Mouse (Mus musculus) G1E (cell line): ENCODE data around the gene Eef1akmt2.

Experiments used
- CTCF ChIP-seq: IDR thresholded peaks from 2 replicates; pipeline ENCODE4 v1.5.1; 2012; ENCODE audit warnings: low read depth, low read length, inconsistent platforms, mixed read lengths
- GATA1 ChIP-seq: IDR thresholded peaks from 2 replicates; pipeline ENCODE4 v1.6.1; 2012; ENCODE audit warnings: borderline replicate concordance, low read length, inconsistent platforms, mixed read lengths
- GATA2 ChIP-seq: IDR thresholded peaks from 2 replicates; pipeline ENCODE4 v1.6.1; 2012; ENCODE audit warnings: low read depth, low read length, inconsistent platforms, borderline replicate concordance
- POLR2AphosphoS5 ChIP-seq: IDR thresholded peaks from 2 replicates; pipeline ENCODE4 v1.6.1; 2012; ENCODE audit warnings: low read depth, low read length, inconsistent platforms; ENCODE audit not compliant: insufficient replicate concordance

DNA sequence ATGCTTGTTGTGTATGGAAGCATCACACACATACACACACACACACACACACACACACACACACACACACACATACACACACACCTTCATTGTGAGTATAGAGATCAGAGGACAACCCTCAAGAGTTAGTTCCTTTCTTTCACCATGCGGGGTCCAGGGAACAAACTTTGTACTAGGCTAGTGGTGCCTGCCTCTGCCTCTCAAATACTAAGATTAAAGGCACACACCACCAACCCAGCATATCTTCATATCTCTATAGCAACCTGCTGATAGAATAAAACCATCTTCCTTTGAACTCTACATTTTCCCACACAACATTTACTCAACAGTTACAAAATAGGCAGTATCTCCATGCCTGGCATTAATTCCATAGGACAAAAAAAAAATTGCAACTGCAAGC lies 3.6 kb upstream of the Eef1akmt2 start:
- TF ChIP-seq GATA2, result no peak
- no peak for TF ChIP-seq GATA1
- TF ChIP-seq CTCF, result no peak
- TF ChIP-seq POLR2AphosphoS5, result no peak
